Mouse (Mus musculus) v-Abl transformed pro-B cells (cell line): ENCODE results near the gene Gm5148.

Experiments
- in situ Hi-C, 2 experiments: fragments of 400-800 bp; cut with MboI; formaldehyde crosslinking; loops; one replicate each; pipeline ENCODE4 v1.15.1; 2025; ENCODE audit not compliant: unreplicated experiment in 2 of 2

The Gm5148 gene

GRCm38 (mm10) chr3:37739996-37740395, 15.7 kb upstream of the Gm5148 start:
- in situ Hi-C loops: no loop called here

GRCm38 (mm10) chr3:37738171-37738950, 14.1 kb upstream of the Gm5148 start:
- in situ Hi-C loops: no loop called here

- in situ Hi-C loops: no loop called here
These were observed 13.1 kb upstream of the Gm5148 start for GRCm38 (mm10) chr3:37737407-37737806.

GRCm38 (mm10) chr3:37735166-37735565, 10.9 kb upstream of the Gm5148 start:
- in situ Hi-C loops: no loop called here

- in situ Hi-C loops: no loop called here
These were observed 4.9 kb upstream of the Gm5148 start for GRCm38 (mm10) chr3:37729142-37729541.

- in situ Hi-C loops: no loop called here
These were observed 4.1 kb upstream of the Gm5148 start for GRCm38 (mm10) chr3:37728112-37729100.

GRCm38 (mm10) chr3:37727392-37727791, 3.1 kb upstream of the Gm5148 start:
- in situ Hi-C loops: no loop called here

- in situ Hi-C loops: no loop called here
These were observed 2.3 kb upstream of the Gm5148 start for GRCm38 (mm10) chr3:37726501-37727140.

GRCm38 (mm10) chr3:37724946-37725735, 851 bp upstream of the Gm5148 start:
- in situ Hi-C loops: loop anchor here in 1 of 2 experiments (5.0 kb wide), 1 partner anchor 82 kb away; no protein-coding TSS in a partner anchor

GRCm38 (mm10) chr3:37723662-37724170, 574 bp downstream of the Gm5148 start:
- in situ Hi-C loops: loop anchor here in 1 of 2 experiments (5.0 kb wide), 1 partner anchor 84 kb away; no protein-coding TSS in a partner anchor

GRCm38 (mm10) chr3:37723061-37723521, 1.2 kb downstream of the Gm5148 start:
- in situ Hi-C loops: loop anchor here in 1 of 2 experiments (5.0 kb wide), 1 partner anchor 84 kb away; no protein-coding TSS in a partner anchor

GRCm38 (mm10) chr3:37722487-37723060, 1.7 kb downstream of the Gm5148 start:
- in situ Hi-C loops: loop anchor here in 1 of 2 experiments (5.0 kb wide), 1 partner anchor 85 kb away; no protein-coding TSS in a partner anchor

GRCm38 (mm10) chr3:37716992-37717391, 7.3 kb downstream of the Gm5148 start:
- in situ Hi-C loops: no loop called here

- in situ Hi-C loops: no loop called here
These were observed 8.6 kb downstream of the Gm5148 start for GRCm38 (mm10) chr3:37715734-37716133.

- in situ Hi-C loops: no loop called here
These were observed 11.8 kb downstream of the Gm5148 start for GRCm38 (mm10) chr3:37712501-37712900.

GRCm38 (mm10) chr3:37711639-37712038, 12.7 kb downstream of the Gm5148 start:
- in situ Hi-C loops: no loop called here

GRCm38 (mm10) chr3:37707801-37708200, 16.5 kb downstream of the Gm5148 start:
- in situ Hi-C loops: no loop called here

- in situ Hi-C loops: no loop called here
These were observed 17.9 kb downstream of the Gm5148 start for GRCm38 (mm10) chr3:37706439-37706838.

GRCm38 (mm10) chr3:37705436-37705835, 18.9 kb downstream of the Gm5148 start:
- in situ Hi-C loops: no loop called here
